Mouse (Mus musculus) small intestine, adult 2 months (tissue): ENCODE measurements around the gene Naa50.

ENCODE experiments used
- CTCF ChIP-seq: fragments of 200-500 bp; IDR thresholded peaks from 2 replicates; pipeline ENCODE4 v1.5.1; 2012; ENCODE audit warnings: low read depth, mild to moderate bottlenecking, control low read depth, inconsistent platforms, low read length, moderate library complexity, mixed read lengths; ENCODE audit not compliant: insufficient replicate concordance, insufficient read length; ENCODE audit errors: extremely low read depth
- POLR2A ChIP-seq: fragments of 200-500 bp; IDR thresholded peaks from 2 replicates; pipeline ENCODE4 v1.6.1; 2012; ENCODE audit warnings: low read depth, mild to moderate bottlenecking, control low read depth, inconsistent platforms, low read length, moderate library complexity

GRCm38 (mm10) chr16:44109002-44109401, 30.6 kb upstream of the Naa50 start:
- TF ChIP-seq CTCF = no peak
- no peak for TF ChIP-seq POLR2A
